Mouse (Mus musculus): ENCODE measurements around the gene Gm20911. TPM values are rescaled to one million over a fixed set of nuclear protein-coding genes. Genes with fewer than 3 reads are reported as not detected.
"Not testable (repeated sequence)": the region's sequence is repeated elsewhere in the genome, so short reads cannot be mapped to it uniquely, and the experiment has no call there.

Gm20911 gene
- polyA plus RNA-seq (2015; fragmentation: Nextera tagmentation; extraction: Ambion mirVana), result not detected in 2 replicates

DNA sequence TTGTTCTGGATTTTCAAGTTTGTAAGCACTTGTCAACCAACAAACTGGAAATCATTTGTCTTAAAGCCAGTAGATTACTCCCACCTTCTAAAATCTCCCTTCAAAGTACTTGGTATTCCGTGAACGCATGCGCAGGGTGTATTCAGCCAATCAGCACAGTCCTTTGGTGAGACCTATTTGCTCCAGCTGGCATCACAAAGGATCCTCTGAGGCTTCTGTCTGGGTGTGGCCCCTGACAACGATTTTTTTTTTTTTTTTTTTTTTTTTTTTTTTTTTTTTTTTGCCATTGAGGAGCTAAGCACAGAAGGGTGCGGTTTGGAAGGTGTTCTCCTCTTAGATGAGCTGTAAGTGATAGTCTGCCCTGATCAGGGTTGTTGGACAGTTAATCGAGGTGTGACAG is at the start of gene Gm20911:
Gene Gm20911, plus strand, starts transcription at position 301 of the 400 bp plus-strand sequence.
- WGBS, result no CpG with 5 or more reads among the region's 6 CpGs
- not testable (repeated sequence) for ATAC-seq (ENCODE audit: low FRiP score, low read depth); H3K27me3 ChIP-seq

More for the DNA sequence above, at the start of gene Gm20911:
- H3K27ac ChIP-seq; H3K9me3 ChIP-seq; H3K9ac ChIP-seq; H3K4me1 ChIP-seq; H3K36me3 ChIP-seq; H3K4me3 ChIP-seq; H3K4me2 ChIP-seq (replicated peaks): not testable (repeated sequence)

Data from limb, embryonic 13.5 days (tissue).